Mouse (Mus musculus) adrenal gland, postnatal 25 days (tissue): ENCODE measurements around the gene Rps27l. TPM values are rescaled to one million over a fixed set of nuclear protein-coding genes. Genes with fewer than 3 reads are reported as not detected.

ENCODE experiments used
- DNase-seq: peaks from one replicate; pipeline ENCODE4 v3.0.0; 2021; ENCODE audit warnings: mixed read lengths
- total RNA-seq: library from RNA; stranded (reverse); gene quantifications from 2 replicates; pipeline ENCODE4 v1.2.3, GENCODE M21; 2021

Rps27l gene
- total RNA-seq, 1 experiment from 2014 or later = 278 TPM

DNA sequence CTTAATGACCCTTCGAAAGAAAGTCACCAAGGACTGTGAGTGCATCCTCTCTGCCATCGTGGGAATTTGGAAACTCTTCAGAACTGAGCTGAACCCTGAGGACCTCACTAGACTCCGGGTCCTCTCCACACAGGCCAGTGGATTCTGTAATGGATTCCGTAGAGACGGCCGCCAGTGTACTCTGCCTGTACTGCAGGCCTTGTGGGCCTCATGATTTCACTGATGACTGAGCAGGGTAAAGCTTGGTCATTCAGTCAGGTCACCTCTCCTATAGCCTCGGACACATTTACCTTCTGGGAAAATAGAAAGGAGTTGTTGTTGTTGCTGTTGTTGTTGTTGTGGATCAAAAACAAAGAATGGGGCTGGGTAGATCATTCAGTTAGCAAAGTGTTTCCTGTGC, 36.2 kb downstream of the Rps27l start:
- DNase-seq = no peak

DNA sequence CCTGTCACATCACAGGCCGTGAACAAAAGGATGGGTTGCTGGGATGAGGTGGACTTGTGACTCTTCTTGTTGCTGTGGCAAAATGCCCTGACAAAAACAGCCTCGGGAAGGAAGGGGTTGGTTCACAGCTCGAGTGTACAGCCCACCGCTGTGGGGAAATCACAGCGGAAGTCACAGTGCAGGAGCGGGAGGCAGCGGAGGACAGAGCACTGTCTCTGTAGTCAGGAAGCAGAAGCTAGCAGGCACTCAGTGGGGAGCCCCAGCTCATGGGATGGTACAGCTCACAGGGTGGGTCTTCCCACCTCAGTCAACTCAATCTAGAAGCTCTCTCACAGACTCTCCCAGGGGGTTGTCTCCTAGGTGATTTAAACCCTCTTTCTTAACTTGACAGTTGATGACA, 39.5 kb downstream of the Rps27l start:
- no peak for DNase-seq

DNA sequence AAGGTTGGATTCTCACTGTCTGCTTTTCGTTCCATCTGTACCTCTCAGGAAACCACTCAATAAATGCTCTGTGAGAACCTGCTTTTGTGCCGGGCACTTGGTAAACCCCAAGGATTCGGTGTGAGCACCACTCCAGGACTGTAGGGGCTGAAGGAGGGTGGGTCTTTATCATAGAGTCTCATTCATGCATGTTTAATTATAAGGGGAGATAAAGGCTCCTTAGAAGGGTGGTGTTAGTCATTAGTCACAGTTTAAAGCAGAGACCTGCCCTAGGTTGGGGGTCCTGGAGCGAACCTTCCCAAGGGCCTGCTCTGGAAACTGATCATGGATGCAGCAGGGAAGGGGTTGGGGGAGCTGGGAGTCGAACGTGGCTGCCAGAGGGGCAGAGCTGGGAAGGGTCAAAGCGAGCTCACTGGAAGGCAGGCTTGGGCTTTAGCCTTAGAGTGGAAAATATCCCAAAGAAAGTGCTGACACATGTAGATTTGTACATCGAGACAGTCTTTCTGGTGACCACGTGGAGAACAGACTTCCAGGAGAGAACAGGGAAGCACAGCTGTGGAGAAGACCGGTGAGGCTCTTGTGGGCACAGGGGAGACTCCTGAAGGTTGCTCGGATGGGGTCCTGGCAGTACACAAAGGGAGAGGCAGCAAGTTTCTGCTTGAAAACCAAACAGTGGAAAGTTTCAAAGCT, 42.5 kb downstream of the Rps27l start:
- no peak for DNase-seq

DNA sequence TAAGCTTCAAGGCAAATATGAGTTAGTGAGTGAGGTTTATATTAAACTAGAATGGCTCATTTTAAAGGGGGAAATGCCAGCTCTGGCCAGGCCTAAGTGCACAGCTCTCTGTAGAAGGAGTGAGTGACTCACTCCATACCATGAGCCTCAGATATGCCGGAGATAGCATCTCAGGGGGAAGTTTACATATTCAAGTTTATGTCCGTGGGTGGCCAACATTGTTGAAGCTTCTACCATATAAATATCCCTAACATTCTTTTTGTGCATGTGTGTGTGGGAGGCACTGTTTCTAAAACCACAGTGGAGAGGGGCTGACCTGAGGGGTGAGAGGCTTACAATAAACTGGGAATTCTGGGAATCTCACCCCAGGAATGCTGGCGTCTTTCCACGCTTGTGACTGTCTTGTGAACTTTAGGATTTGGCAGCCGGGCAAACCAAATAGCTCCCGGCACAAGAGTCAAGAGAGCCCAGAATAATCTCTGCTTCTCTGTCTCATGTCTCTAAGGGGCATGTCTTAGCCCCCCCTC, 43.1 kb downstream of the Rps27l start:
- no peak for DNase-seq

DNA sequence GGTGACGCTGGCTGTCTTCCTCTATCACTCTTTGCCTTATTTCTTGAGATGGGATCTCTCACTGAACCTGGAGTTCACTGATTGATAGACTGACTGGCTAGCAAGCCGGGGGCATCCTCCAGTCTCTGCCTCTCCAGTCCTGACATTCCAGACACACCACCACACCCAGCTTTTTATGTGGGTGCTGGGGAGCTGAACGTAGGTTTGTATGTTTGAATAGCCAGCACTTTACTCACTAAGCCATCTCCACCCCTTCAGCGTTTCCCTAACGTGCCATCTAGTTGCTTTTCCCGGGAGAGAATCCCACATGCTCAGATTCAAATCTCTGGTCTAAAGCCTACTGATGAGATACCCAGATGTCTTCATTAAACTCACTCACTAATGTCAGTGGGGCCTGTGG, 43.7 kb downstream of the Rps27l start:
- no peak for DNase-seq

DNA sequence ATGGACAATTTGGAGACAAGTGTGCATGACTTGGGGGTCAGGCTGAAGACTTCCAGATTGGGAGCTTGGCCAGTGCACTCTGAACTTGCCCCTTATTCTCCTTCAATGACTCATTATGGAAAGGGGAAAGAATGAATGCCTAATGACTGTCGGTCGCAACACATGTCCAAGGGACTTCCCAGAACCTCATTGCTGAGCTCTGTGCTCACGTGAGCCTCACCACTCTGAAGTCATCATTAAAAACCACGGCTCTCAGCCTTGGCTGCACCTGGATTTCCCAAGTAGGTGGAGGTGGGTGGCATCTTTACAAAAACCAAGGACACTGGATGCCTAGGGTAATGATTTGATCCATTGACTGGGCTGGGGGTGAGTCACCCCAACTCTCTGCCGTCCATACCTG, 44.2 kb downstream of the Rps27l start:
- no peak for DNase-seq

DNA sequence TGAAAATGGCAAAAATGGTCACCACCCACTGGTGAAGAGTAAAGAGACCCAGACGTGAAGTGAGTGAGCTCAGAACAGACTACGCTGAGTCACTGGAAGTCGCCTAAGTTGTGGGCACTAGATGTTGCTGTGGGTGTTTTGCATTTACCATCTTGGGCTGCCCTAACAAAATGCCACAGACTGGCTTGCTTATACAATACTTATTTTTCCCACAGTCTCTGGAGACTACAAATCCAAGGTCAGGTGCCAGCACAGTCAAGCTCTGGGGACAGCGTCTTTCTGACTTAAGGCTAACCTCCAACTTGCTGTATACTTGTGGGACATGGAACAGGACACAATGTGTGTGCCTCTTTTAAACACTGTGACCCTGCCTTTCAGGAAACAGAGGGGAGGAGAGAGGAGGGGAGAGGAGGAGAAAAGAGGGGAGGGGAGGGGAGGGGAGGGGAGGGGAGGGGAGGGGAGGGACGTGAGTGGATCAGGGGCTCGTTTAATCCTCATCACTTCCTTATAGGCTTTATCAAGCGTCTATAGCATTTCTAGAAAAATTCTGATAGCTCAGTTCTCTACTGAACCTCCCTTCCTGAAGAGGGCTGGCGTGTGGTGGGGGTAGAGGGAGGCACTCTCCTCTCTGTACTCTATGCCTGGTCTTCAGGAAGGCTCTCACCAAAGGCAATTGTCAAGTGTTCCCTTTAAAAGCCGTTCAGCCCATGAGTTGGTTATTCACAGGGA, 45.3 kb downstream of the Rps27l start:
- no peak for DNase-seq

DNA sequence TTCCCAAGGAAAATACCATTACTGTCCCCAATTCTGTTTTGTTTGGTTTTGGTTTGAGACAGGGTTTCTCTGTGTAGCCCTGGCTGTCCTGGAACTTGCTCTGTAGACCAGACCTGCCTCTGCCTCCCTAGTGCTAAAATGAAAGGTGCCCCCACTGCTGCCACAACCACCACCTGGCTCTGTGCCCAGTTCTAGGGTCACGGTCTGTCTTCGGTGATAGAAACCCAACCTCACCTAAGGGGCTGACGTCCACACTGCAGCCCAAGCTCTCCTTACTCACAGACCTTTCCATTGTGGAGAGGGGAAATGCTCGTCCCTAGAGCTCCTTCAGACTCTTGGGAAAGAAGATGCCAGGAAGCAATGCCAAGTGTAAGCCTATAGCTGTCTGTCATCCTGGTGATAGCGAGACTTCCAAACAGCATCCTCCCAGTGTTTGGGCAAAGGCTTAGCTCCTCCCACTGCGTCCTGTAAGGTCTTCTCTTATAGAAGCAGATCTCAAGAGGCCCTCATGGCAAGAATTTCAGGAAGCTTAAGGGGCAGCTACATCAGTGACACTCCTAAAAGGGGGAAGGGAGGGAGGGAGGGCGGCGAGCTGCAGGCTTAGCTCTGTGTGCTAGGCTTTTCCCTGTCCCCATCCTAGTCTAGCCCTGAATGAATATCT, 46.0 kb downstream of the Rps27l start:
- DNase-seq = no peak

Other genes starting within 250 kb of the Rps27l start
- gene Car12, start 232.4 kb upstream of the Rps27l start, total RNA-seq = 0.70 and 1.0 TPM in 2 replicates
- gene Aph1b, start 150.6 kb upstream of the Rps27l start, total RNA-seq = 3.1 and 4.5 TPM in 2 replicates
- 0.33 and 0.43 TPM in 2 replicates for gene Gm10647, start 149.0 kb upstream of the Rps27l start, total RNA-seq
- gene Aph1c, start 111.4 kb upstream of the Rps27l start, total RNA-seq = 5.7 and 13.6 TPM in 2 replicates
- 14.5 and 17.2 TPM in 2 replicates for gene Rab8b, start 26.4 kb upstream of the Rps27l start, total RNA-seq
- gene Lactb, start 29.4 kb downstream of the Rps27l start, total RNA-seq = 16.6 and 18.5 TPM in 2 replicates
- gene Tpm1, start 103.3 kb downstream of the Rps27l start, total RNA-seq = 166 and 180 TPM in 2 replicates